Comparison of ENCODE assay signal across 27 mouse cellular contexts in genomic region chr9:83582748-83583147, GRCm38 (mm10). TPM values are rescaled to one million over a fixed set of nuclear protein-coding genes. Genes with fewer than 3 reads are reported as not detected.
DNase-seq lines count a peak whose midpoint lies in the region; ATAC-seq lines count a peak whose summit lies in the region.
"Had no signal": no experiment of that assay in that cellular context is flagged by ENCODE, and none has a peak within 500 bp of the region (broad histone marks: within the 10 kb centered on the region; RNA-seq: fewer than 3 reads in every experiment).

No protein-coding gene starts in this region.

- ATAC-seq in kidney, embryonic 15.5 days (replicated peaks; ENCODE audit: low FRiP score) = peak; percentile 47; the same call in 1 of the 2 replicates
- no peak for ATAC-seq in limb, embryonic 12.5 days (ENCODE audit: insufficient number of reproducible peaks, insufficient read depth, low FRiP score, low TSS enrichment, low read depth)
- ATAC-seq in megakaryocyte, adult 5-6 weeks (ENCODE audit: poor library complexity, severe bottlenecking) = no peak
- ATAC-seq: forebrain, embryonic 15.5 days had no signal

- 0 out of 2 replicates have a peak, but pooled peaks cover 2% of the 10 kb centered on the region for H3K4me1 ChIP-seq in kidney, embryonic 15.5 days
- peaks cover 34% of the 10 kb centered on the region for H3K4me1 ChIP-seq in limb, embryonic 12.5 days (replicated peaks)
- H3K4me1 ChIP-seq in limb, embryonic 10.5 days = peaks cover 8% of the 10 kb centered on the region; the same call in 1 of the 2 replicates
- H3K4me1 ChIP-seq in megakaryocyte, embryonic 14.5 days = peaks cover 42% of the 10 kb centered on the region
- H3K4me1 ChIP-seq: embryonic facial prominence, embryonic 13.5 days; hindbrain, embryonic 12.5 days; hindbrain, embryonic 15.5 days had no signal

- WGBS in kidney, embryonic 15.5 days = 42% methylated on average over 7 of the region's 7 CpGs
- 26% methylated on average over 7 of the region's 7 CpGs for WGBS in limb, embryonic 12.5 days
- WGBS in limb, embryonic 10.5 days = 83% methylated on average over 7 of the region's 7 CpGs

- H3K27me3 ChIP-seq in kidney, embryonic 15.5 days = no peaks in the 10 kb centered on the region
- H3K27me3 ChIP-seq in limb, embryonic 12.5 days = no peaks in the 10 kb centered on the region
- H3K27me3 ChIP-seq in limb, embryonic 10.5 days (ENCODE audit: low read depth, poor library complexity, severe bottlenecking) = no peaks in the 10 kb centered on the region
- H3K27me3 ChIP-seq in megakaryocyte, embryonic 14.5 days (replicated peaks) = no peaks in the 10 kb centered on the region
- H3K27me3 ChIP-seq: CH12.LX; embryonic facial prominence, embryonic 13.5 days; forebrain, embryonic 12.5 days; forebrain, embryonic 15.5 days; hindbrain, embryonic 12.5 days; hindbrain, embryonic 15.5 days had no signal

- no peaks in the 10 kb centered on the region for H3K9me3 ChIP-seq in kidney, embryonic 15.5 days (replicated peaks)
- no peaks in the 10 kb centered on the region for H3K9me3 ChIP-seq in limb, embryonic 12.5 days
- no peaks in the 10 kb centered on the region for H3K9me3 ChIP-seq in limb, embryonic 10.5 days (replicated peaks)
- no peaks in the 10 kb centered on the region for H3K9me3 ChIP-seq in megakaryocyte, embryonic 14.5 days
- H3K9me3 ChIP-seq: embryonic facial prominence, embryonic 10.5 days; embryonic facial prominence, embryonic 13.5 days; forebrain, embryonic 12.5 days; forebrain, embryonic 15.5 days; G1E; heart, embryonic 10.5 days; hindbrain, embryonic 12.5 days; hindbrain, embryonic 15.5 days had no signal

- no peak overlapping the region for H3K9ac ChIP-seq in kidney, embryonic 15.5 days
- H3K9ac ChIP-seq in limb, embryonic 12.5 days (replicated peaks) = no peak overlapping the region
- H3K9ac ChIP-seq: embryonic facial prominence, embryonic 13.5 days; forebrain, embryonic 12.5 days; forebrain, embryonic 15.5 days; hindbrain, embryonic 12.5 days; hindbrain, embryonic 15.5 days had no signal

- peaks cover 4% of the 10 kb centered on the region; the same call in 1 of the 2 replicates for H3K36me3 ChIP-seq in kidney, embryonic 15.5 days
- H3K36me3 ChIP-seq in limb, embryonic 12.5 days = no peaks in the 10 kb centered on the region
- H3K36me3 ChIP-seq in limb, embryonic 10.5 days = no peaks in the 10 kb centered on the region
- peaks cover 88% of the 10 kb centered on the region for H3K36me3 ChIP-seq in megakaryocyte, embryonic 14.5 days (replicated peaks; ENCODE audit: low read length)
- H3K36me3 ChIP-seq: embryonic facial prominence, embryonic 10.5 days; embryonic facial prominence, embryonic 13.5 days; forebrain, embryonic 12.5 days; forebrain, embryonic 15.5 days; G1E; heart, embryonic 10.5 days; hindbrain, embryonic 12.5 days; hindbrain, embryonic 15.5 days had no signal

- no peak overlapping the region for H3K4me2 ChIP-seq in kidney, embryonic 15.5 days
- no peak overlapping the region for H3K4me2 ChIP-seq in limb, embryonic 12.5 days
- H3K4me2 ChIP-seq: embryonic facial prominence, embryonic 13.5 days; forebrain, embryonic 12.5 days; forebrain, embryonic 15.5 days; hindbrain, embryonic 12.5 days; hindbrain, embryonic 15.5 days had no signal

- H3K27ac ChIP-seq in kidney, embryonic 15.5 days = peak overlapping the region; percentile 15; the same call in 1 of the 2 replicates
- peak overlapping the region; percentile 50; the same call in 1 of the 2 replicates for H3K27ac ChIP-seq in limb, embryonic 12.5 days
- H3K27ac ChIP-seq in limb, embryonic 10.5 days = no peak overlapping the region
- H3K27ac ChIP-seq: embryonic facial prominence, embryonic 10.5 days; embryonic facial prominence, embryonic 13.5 days; forebrain, embryonic 12.5 days; forebrain, embryonic 15.5 days; heart, adult 2 months; heart, embryonic 10.5 days; hindbrain, embryonic 12.5 days; hindbrain, embryonic 15.5 days had no signal

- no peak overlapping the region for H3K4me3 ChIP-seq in kidney, embryonic 15.5 days (replicated peaks)
- H3K4me3 ChIP-seq in limb, embryonic 12.5 days (replicated peaks) = no peak overlapping the region
- H3K4me3 ChIP-seq in limb, embryonic 10.5 days = no peak overlapping the region
- peak overlapping the region; percentile 25 for H3K4me3 ChIP-seq in megakaryocyte, embryonic 14.5 days (replicated peaks)
- H3K4me3 ChIP-seq: embryonic facial prominence, embryonic 10.5 days; embryonic facial prominence, embryonic 13.5 days; erythroblast, embryonic 14.5 days; forebrain, embryonic 12.5 days; forebrain, embryonic 15.5 days; heart, adult 2 months; heart, embryonic 10.5 days; hindbrain, embryonic 12.5 days; hindbrain, embryonic 15.5 days had no signal

- no peak for DNase-seq in kidney, adult 18-20 months
- DNase-seq in limb, embryonic 10.5 days (ENCODE audit: low spot score) = no peak
- no peak for DNase-seq in cerebellum, postnatal 14 days
- DNase-seq: adrenal gland, adult 2 months; adrenal gland, postnatal 14 days; B cell, adult 2 months; cerebellum, adult 11 months; cerebellum, adult 2 months; cerebellum, adult 9-11 months; cerebellum, postnatal 36 days; embryo, embryonic 11 days; gastrocnemius, postnatal 25 days; heart, adult 2 months had no signal

RNA-seq across cellular contexts. Expression of gene Sh3bgrl2, which starts 34.6 kb away (rescaled TPM):
- 19.2 and 19.5 TPM in 2 replicates for polyA plus RNA-seq in kidney, embryonic 15.5 days (2015; fragmentation: Nextera tagmentation; extraction: Ambion mirVana)
- polyA plus RNA-seq in limb, embryonic 12.5 days (2016; fragmentation: Nextera tagmentation; extraction: Ambion mirVana) = 8.9 and 9.6 TPM in 2 replicates
- 9.2 and 10.9 TPM in 2 replicates for polyA plus RNA-seq in limb, embryonic 10.5 days (2016; fragmentation: Nextera tagmentation; extraction: Ambion mirVana)
- polyA plus RNA-seq in megakaryocyte, embryonic 14.5 days (2012; ENCODE audit: insufficient read depth, low replicate concordance) = 2.9 and 3.8 TPM in 2 replicates
- total RNA-seq in megakaryocyte, adult 5-6 weeks (2015) = not detected in 2 replicates
- total RNA-seq in megakaryocyte, adult 5-6 weeks (2017) = 0.11 TPM in 1 of 2 replicates, not detected in the other
- polyA plus RNA-seq: G1E had no signal
